Mouse (Mus musculus): ENCODE measurements around the gene Zfp710. TPM values are rescaled to one million over a fixed set of nuclear protein-coding genes. Genes with fewer than 3 reads are reported as not detected.

Gene Zfp710
- total RNA-seq (2023): 100 to 1,000 TPM; 325 to 334 TPM

GRCm38 (mm10) chr7:80024521-80025390, at the start of gene Zfp710:
Gene Zfp710, plus strand, starts transcription at chr7:80024814.

GRCm38 (mm10) chr7:80115224-80115590, 90.6 kb downstream of the Zfp710 start, which contains the start of gene Idh2:
Gene Idh2, minus strand, starts transcription at chr7:80115392.

Other genes starting within 250 kb of the Zfp710 start
- not detected for gene Mesp1, start 231.0 kb upstream of the Zfp710 start, total RNA-seq (2023)
- gene Mesp2, start 214.1 kb upstream of the Zfp710 start, total RNA-seq (2023): not detected
- gene Anpep, start 163.8 kb upstream of the Zfp710 start, total RNA-seq (2023): 1 to 10 TPM; 7.9 to 8.3 TPM
- gene Ap3s2, start 104.2 kb upstream of the Zfp710 start, total RNA-seq (2023): 10 to 100 TPM; 13.9 to 14.0 TPM
- gene Arpin, start 89.5 kb upstream of the Zfp710 start, total RNA-seq (2023): 1 to 10 TPM; 1.6 to 3.8 TPM
- 10 to 100 TPM; 46.3 to 53.6 TPM for gene Idh2, start 90.6 kb downstream of the Zfp710 start, total RNA-seq (2023)
- 10 to 100 TPM; 45.6 to 47.6 TPM for gene Sema4b, start 162.0 kb downstream of the Zfp710 start, total RNA-seq (2023)
- 100 to 1,000 TPM in 1 of 2 experiments, 10 to 100 TPM in 1; 99.5 to 121 TPM for gene Cib1, start 208.0 kb downstream of the Zfp710 start, total RNA-seq (2023)
- gene Gdpgp1, start 208.1 kb downstream of the Zfp710 start, total RNA-seq (2023): 1 to 10 TPM; 3.2 to 3.3 TPM
- gene Ttll13, start 221.6 kb downstream of the Zfp710 start, total RNA-seq (2023): under 1 TPM in 1 of 2 experiments, not detected in 1; 0.31 TPM
- gene Ngrn, start 236.4 kb downstream of the Zfp710 start, total RNA-seq (2023): 10 to 100 TPM; 12.7 to 16.3 TPM
- gene Vps33b, start 244.8 kb downstream of the Zfp710 start, total RNA-seq (2023): 10 to 100 TPM; 16.9 to 19.1 TPM